11 mouse cellular contexts compared by ENCODE assay signal in the genomic region with DNA sequence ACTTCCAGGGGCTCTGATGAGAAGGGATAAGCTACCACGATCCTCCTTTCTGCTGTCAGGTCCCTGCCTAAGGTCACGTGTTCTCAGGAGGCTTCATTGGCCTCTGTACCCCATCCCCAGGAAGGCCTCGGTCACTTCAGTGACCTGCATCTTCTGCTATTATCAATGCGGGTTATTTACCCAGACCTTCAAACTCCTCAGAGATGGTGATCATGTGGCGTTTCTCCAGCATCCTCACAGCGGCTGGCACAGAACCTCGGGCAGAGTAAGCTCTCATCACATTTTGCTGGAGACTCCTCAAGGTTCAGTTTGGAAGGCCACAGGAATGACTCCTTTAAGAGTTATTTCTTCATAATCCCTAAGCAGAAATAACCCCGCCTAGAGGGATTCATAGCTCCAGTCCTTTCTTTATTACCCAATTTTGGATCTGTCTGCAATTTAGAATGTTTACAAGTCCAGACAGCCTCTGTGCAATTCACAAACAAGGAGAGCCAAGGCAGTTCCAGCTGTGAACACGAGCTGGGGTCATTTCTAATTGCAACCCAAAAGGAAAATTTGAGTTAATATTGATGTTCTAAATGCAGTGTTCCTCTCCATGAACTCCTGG.
DNase-seq lines count a peak whose midpoint lies in the region; ATAC-seq lines count a peak whose summit lies in the region.
"Had no signal": no experiment of that assay in that cellular context is flagged by ENCODE, and none has a peak within 500 bp of the region (broad histone marks: within the 10 kb centered on the region; RNA-seq: fewer than 3 reads in every experiment).

No protein-coding gene starts in this region.

- H3K4me3 ChIP-seq in heart, embryonic 10.5 days, result no peak overlapping the region
- no peak overlapping the region for H3K4me3 ChIP-seq in limb, embryonic 15.5 days
- no peak overlapping the region for H3K4me3 ChIP-seq in limb, embryonic 10.5 days
- H3K4me3 ChIP-seq: hindbrain, embryonic 12.5 days had no signal

- WGBS in heart, embryonic 10.5 days, result 78% methylated on average over 9 of the region's 9 CpGs
- WGBS in limb, embryonic 15.5 days, result 54% methylated on average over 9 of the region's 9 CpGs
- 79% methylated on average over 9 of the region's 9 CpGs for WGBS in limb, embryonic 10.5 days

- no peaks in the 10 kb centered on the region for H3K27me3 ChIP-seq in heart, embryonic 10.5 days (ENCODE audit: insufficient read depth, poor library complexity, severe bottlenecking)
- H3K27me3 ChIP-seq in limb, embryonic 15.5 days, result no peaks in the 10 kb centered on the region
- peaks cover 2% of the 10 kb centered on the region; the same call in 1 of the 2 replicates for H3K27me3 ChIP-seq in limb, embryonic 10.5 days (ENCODE audit: low read depth, poor library complexity, severe bottlenecking)

- H3K27ac ChIP-seq in heart, embryonic 10.5 days, result no peak overlapping the region
- peak overlapping the region; percentile 67; the same call in 1 of the 2 replicates for H3K27ac ChIP-seq in limb, embryonic 15.5 days
- no peak overlapping the region for H3K27ac ChIP-seq in limb, embryonic 10.5 days
- H3K27ac ChIP-seq: hindbrain, embryonic 12.5 days had no signal

- no peak for ATAC-seq in limb, embryonic 15.5 days (ENCODE audit: insufficient number of reproducible peaks, low FRiP score, low TSS enrichment, low read depth)
- ATAC-seq: activated CD4-positive, CD25-positive, alpha-beta regulatory T cell, adult 4 months; forebrain, embryonic 14.5 days had no signal

- no peak overlapping the region for H3K4me2 ChIP-seq in limb, embryonic 15.5 days
- H3K4me2 ChIP-seq: hindbrain, embryonic 12.5 days had no signal

- DNase-seq in heart, adult 18-20 months, result peak; percentile 23 to 46
- no peak for DNase-seq in heart, embryonic 10.5 days (ENCODE audit: low spot score)
- no peak for DNase-seq in limb, embryonic 10.5 days (ENCODE audit: low spot score)
- peak; percentile 70 for DNase-seq in cerebellum, adult 9-11 months
- DNase-seq in lung, postnatal 10 days, result peak; percentile 27
- DNase-seq in left cerebral cortex, postnatal 4 days, result no peak
- DNase-seq in right cerebral cortex, postnatal 4 days, result no peak

- no peaks in the 10 kb centered on the region for H3K36me3 ChIP-seq in heart, embryonic 10.5 days
- no peaks in the 10 kb centered on the region for H3K36me3 ChIP-seq in limb, embryonic 15.5 days
- no peaks in the 10 kb centered on the region for H3K36me3 ChIP-seq in limb, embryonic 10.5 days
- H3K36me3 ChIP-seq: hindbrain, embryonic 12.5 days had no signal

- 0 out of 2 replicates have a peak, but pooled peaks cover 5% of the 10 kb centered on the region for H3K4me1 ChIP-seq in heart, embryonic 10.5 days
- H3K4me1 ChIP-seq in limb, embryonic 15.5 days, result peaks cover 13% of the 10 kb centered on the region
- H3K4me1 ChIP-seq in limb, embryonic 10.5 days, result peaks cover 18% of the 10 kb centered on the region

- no peak overlapping the region for H3K9ac ChIP-seq in limb, embryonic 15.5 days
- H3K9ac ChIP-seq: hindbrain, embryonic 12.5 days had no signal

- no peaks in the 10 kb centered on the region for H3K9me3 ChIP-seq in heart, embryonic 10.5 days
- no peaks in the 10 kb centered on the region for H3K9me3 ChIP-seq in limb, embryonic 15.5 days
- H3K9me3 ChIP-seq in limb, embryonic 10.5 days (replicated peaks), result no peaks in the 10 kb centered on the region
- H3K9me3 ChIP-seq: hindbrain, embryonic 12.5 days had no signal

- intact Hi-C loops in left cerebral cortex, postnatal 4 days (cut with DNase I), result no loop called here

Comparison
In these comparisons a context has a peak if more than half of its experiments do, and no peak if none do; other contexts are left out.
1. DNase-seq: peak in heart, adult 18-20 months (2 of 2), cerebellum, adult 9-11 months (single experiment) and lung, postnatal 10 days (single experiment); none in heart, embryonic 10.5 days (single experiment), limb, embryonic 10.5 days (single experiment), left cerebral cortex, postnatal 4 days (single experiment) and right cerebral cortex, postnatal 4 days (single experiment).